Mouse (Mus musculus) retina, postnatal 1 day (tissue): ENCODE results near the gene Smad3.

Source experiments
- DNase-seq: peaks from one replicate; pipeline ENCODE4 v3.0.0-alpha.2; 2012

Smad3 gene

GRCm38 (mm10) chr9:63744595-63744994 lies 13.2 kb downstream of the Smad3 start:
- DNase-seq, result no peak

- no peak for DNase-seq
Measured at GRCm38 (mm10) chr9:63743775-63744174, 14.0 kb downstream of the Smad3 start.

- DNase-seq, result peak; percentile 36
Measured at GRCm38 (mm10) chr9:63742887-63743660, 14.7 kb downstream of the Smad3 start.

GRCm38 (mm10) chr9:63742318-63742717 lies 15.5 kb downstream of the Smad3 start:
- no peak for DNase-seq

- DNase-seq, result no peak
Measured at GRCm38 (mm10) chr9:63741792-63742191, 16.0 kb downstream of the Smad3 start.

GRCm38 (mm10) chr9:63740320-63740841 lies 17.4 kb downstream of the Smad3 start:
- no peak for DNase-seq

- DNase-seq, result no peak
Measured at GRCm38 (mm10) chr9:63738830-63739229, 19.0 kb downstream of the Smad3 start.

- DNase-seq, result no peak
Measured at GRCm38 (mm10) chr9:63738086-63738701, 19.6 kb downstream of the Smad3 start.

- DNase-seq, result no peak
Measured at GRCm38 (mm10) chr9:63737426-63737931, 20.3 kb downstream of the Smad3 start.

- DNase-seq, result no peak
Measured at GRCm38 (mm10) chr9:63734261-63734660, 23.5 kb downstream of the Smad3 start.

GRCm38 (mm10) chr9:63732700-63733099 lies 25.1 kb downstream of the Smad3 start:
- DNase-seq, result no peak

- no peak for DNase-seq
Measured at GRCm38 (mm10) chr9:63731114-63731828, 26.5 kb downstream of the Smad3 start.

GRCm38 (mm10) chr9:63728969-63729368 lies 28.8 kb downstream of the Smad3 start:
- no peak for DNase-seq

- DNase-seq, result no peak
Measured at GRCm38 (mm10) chr9:63727070-63727469, 30.7 kb downstream of the Smad3 start.

- DNase-seq, result peak; percentile 36
Measured at GRCm38 (mm10) chr9:63726088-63727010, 31.4 kb downstream of the Smad3 start.

GRCm38 (mm10) chr9:63724750-63725149 lies 33.0 kb downstream of the Smad3 start:
- DNase-seq, result no peak

- no peak for DNase-seq
Measured at GRCm38 (mm10) chr9:63722918-63723317, 34.9 kb downstream of the Smad3 start.

GRCm38 (mm10) chr9:63722350-63722749 lies 35.4 kb downstream of the Smad3 start:
- DNase-seq, result no peak

GRCm38 (mm10) chr9:63721573-63722275 lies 36.1 kb downstream of the Smad3 start:
- DNase-seq, result no peak

GRCm38 (mm10) chr9:63720715-63721114 lies 37.1 kb downstream of the Smad3 start:
- no peak for DNase-seq

- DNase-seq, result no peak
Measured at GRCm38 (mm10) chr9:63719770-63720440, 37.9 kb downstream of the Smad3 start.
